Mouse (Mus musculus): ENCODE measurements around the gene Arhgap30.
A peak's percentile ranks its signal among the peaks of the same experiment; 100 is the strongest.

The Arhgap30 gene

DNA sequence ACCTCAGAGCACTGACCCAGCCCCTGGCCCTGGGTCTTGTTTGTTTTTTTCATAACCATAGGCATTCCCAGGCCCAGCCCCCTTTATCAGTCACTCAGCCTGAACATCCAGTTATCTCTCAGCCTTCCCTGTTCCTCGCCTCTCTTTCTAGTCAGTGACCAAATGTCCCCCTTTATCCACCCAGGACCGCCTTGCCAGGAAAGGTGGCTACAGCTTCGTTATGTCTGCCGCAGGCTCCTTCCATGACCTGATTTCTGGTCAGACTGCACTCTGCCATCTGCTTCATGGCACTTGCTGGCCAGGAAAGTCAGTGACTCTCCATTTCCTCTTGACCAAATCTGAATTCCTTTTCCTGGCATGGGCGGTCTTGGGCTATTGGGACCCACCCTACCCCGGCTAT is 10.5 kb upstream of the Arhgap30 start:
- DNase-seq = no peak

DNA sequence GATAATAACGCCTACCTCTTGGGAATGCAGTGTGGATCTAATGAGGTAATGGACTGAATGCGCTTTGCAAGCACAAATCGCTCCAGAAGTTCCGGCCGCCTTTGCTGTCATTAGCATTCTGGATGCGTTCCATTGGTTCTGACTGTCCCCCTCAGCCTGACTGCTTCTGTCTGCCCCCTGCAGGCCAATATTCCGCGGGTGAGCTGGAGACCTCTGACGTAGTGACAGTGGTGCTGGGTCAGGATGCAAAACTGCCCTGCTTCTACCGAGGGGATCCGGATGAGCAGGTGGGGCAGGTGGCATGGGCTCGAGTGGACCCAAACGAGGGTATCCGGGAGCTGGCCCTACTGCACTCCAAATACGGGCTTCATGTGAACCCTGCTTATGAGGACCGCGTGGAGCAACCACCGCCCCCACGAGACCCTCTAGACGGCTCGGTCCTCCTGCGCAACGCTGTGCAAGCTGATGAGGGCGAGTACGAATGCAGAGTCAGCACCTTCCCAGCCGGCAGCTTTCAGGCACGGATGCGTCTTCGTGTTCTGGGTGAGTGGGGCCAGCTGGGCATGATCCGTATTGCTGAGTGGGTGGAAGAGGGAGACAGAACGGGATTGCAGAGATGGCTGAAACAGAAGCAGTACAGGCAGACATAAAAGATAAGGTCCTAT is 8.7 kb upstream of the Arhgap30 start:
- DNase-seq = peak; percentile 94

GRCm38 (mm10) chr1:171382096-171382620 is 6.6 kb upstream of the Arhgap30 start:
- DNase-seq = no peak

DNA sequence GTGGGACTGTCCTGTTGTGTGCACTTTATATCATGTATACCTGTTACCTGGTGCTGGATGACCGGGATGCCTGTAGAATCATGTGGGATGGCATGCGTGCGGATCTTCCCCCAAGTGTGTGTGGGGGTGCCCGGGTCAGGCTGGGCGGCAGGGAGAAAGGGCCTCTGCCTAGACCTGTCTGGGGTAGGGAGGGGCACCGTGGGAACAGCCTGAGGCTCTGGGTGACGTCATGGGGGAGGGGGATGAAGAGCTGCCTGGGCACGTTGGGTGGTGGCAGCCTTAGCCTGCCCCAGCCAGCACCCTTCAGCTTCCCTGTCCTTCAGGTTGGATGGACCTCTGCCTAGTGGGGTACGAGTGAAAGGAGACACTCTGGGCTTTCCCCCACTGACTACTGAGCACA is 4.4 kb upstream of the Arhgap30 start:
- DNase-seq = no peak

GRCm38 (mm10) chr1:171385171-171385570 is 3.6 kb upstream of the Arhgap30 start:
- no peak for DNase-seq

- DNase-seq = peak; percentile 38
Measured at GRCm38 (mm10) chr1:171387099-171387498, 1.7 kb upstream of the Arhgap30 start.

DNA sequence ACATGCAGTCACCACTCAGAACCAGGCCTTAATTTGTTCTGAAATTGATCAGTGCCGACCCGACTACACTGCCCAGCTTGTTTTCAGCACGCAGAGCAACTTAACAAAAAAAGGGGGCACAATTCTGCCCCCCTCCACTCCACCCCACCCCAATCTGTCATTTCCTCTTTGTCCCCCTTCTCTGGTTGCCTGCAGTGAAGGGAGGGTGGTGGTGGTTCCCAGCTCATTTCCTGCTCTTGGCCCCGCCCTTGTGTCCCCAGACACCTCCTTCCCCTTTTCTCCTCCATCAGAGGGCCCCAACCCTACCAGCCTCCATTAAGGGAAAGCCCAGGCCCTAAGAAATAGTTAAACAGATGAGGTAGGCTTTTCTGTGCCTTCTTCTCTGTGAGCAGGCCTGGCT is 1.3 kb downstream of the Arhgap30 start:
- peak; percentile 43 for DNase-seq

DNA sequence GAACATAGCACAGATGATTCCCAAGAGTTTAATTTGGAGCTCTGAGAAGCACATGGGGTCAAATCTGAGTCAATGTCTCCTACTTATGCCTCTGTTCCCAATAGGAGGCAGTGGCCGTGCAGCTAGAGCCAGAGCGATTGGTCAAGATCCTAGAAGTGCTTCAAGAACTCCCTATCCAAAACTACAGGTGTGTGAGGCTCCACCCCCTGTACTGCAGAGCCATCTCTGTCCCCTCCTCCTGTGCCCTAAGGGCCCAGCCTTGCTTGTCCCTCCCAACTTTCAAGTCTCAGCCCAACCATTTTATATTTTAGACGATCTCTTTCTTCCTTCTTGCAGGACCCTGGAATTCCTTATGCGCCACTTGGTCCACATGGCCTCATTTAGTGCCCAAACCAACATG is 13.1 kb downstream of the Arhgap30 start:
- no peak for DNase-seq

GRCm38 (mm10) chr1:171402991-171403390 is 14.2 kb downstream of the Arhgap30 start:
- no peak for DNase-seq

DNA sequence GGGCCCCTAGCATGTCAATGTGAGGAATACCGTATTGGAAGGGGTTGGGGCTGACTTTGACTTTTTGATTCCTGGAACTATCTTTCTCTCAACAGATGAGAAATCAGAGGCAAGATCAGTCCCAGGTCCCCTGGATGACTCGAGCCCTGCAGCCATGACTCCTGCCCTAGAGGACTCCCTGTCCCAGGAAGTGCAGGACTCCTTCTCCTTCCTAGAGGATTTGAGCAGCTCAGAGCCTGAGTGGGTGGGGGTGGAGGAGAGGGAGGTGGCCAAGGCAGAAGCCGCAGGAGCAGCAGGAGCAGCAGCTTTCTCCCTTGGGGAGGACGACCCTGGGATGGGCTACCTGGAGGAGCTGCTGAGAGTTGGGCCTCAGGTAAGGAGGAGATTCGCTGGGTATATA is 18.5 kb downstream of the Arhgap30 start:
- DNase-seq = no peak

GRCm38 (mm10) chr1:171410231-171410630 is 21.5 kb downstream of the Arhgap30 start:
- DNase-seq = no peak

DNA sequence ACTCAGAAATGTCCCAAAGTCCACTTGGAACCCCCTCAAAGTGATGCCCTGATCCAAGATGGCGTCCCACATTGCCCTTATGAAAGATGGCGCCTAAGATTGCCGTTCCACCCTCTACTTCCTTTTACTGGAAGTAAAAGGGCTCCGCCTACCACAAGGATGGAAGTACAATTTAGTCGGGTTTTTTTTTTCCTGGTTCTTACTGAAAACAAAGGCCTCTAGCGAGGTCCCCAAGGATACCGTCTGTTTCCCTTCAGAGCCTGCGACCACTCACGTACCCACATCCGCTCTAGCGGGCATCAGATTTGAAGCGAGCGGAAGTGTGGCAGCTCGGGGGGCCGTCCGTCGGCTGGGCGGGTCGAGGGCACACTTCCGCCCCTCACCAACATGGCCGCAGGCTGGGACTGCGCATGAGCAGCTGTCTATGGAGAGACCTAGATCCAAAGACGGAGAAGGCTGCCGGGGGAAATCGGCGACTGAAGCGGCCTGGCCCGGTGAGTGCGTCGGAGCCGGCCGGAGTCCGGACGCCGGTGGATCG is 22.3 kb downstream of the Arhgap30 start, which contains the start of gene Usf1:
Gene Usf1 (plus strand): TSS at position 367 of the 538 bp plus-strand sequence.
- peak; percentile 97 for DNase-seq

DNA sequence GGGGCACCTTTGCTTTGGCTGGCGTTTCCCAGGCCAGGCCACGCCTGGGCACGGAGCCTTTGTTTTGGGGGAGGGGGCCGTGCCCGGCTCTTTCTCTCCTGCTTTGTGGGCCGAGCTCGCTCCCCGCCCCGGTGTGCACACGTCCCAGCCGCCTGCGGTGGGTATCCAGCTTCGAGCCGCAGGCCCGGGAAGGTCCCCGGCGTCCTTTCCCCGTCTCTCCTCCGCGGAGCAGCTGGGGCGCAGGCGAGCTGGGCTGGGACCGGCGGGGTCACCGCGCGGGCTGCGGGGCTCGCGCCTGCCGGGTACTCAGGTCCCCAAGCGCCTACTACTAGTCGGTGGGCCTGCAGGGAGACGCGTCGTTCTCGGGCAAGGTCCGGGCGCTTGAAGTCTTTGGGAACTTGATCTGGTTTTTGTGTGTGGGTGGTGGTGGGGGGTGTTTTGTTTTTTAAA is 22.8 kb downstream of the Arhgap30 start:
- DNase-seq = no peak

- peak; percentile 51 for DNase-seq
Measured at GRCm38 (mm10) chr1:171412001-171412441, 23.3 kb downstream of the Arhgap30 start.

DNA sequence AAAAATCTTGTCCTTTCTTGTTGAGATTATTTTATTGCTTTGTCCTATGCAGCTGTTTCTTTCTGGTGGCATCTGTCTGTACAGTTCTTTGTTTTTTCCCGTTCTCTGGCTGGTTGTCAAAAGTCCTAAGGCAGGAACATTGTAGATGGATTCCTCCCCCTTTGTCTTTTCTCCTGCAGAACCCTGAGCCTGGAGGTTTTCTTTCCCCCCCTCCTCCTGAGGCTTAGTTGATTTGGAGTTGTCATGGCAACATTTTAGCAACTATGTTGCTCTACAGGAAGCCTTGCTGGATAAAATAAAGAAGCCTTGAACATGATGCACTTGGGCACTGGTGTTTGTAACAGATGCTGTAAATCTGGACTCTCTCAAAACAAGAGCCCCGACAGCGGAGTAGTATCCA is 23.7 kb downstream of the Arhgap30 start:
- peak; percentile 43 for DNase-seq

GRCm38 (mm10) chr1:171413608-171414007 is 24.9 kb downstream of the Arhgap30 start:
- DNase-seq = no peak

- DNase-seq = no peak
Measured at GRCm38 (mm10) chr1:171418660-171419059, 29.9 kb downstream of the Arhgap30 start, which contains the start of gene Tstd1. Tstd1 (plus strand) TSS chr1:171418872.

DNA sequence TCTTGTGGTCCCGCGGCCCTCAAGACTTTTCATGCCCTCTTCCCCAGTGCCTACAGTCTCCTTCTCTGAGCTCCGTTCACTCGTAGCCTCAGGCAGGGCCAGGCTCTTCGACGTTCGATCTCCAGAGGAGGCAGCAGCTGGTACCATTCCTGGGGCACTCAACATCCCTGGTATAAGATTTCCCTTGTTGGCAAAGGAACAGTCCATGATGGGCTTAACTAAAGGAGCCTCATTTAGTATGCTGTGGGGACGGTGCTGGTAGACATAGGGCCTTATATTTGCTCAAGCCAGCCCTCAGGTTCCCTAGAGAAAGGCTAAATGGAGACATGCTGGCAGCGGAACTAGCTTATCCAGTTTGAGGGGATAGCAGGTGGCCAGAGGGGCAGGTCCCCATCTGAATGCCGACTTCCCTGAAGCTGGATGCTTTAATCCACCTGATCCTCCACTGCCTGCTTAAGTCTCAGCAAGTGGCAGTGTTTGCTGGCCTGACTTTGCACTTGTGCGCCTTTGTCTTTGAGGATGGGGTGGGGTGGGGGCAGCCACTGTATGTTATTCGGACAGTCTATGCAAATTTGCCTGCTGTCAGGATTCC is 30.6 kb downstream of the Arhgap30 start:
- DNase-seq = no peak

DNA sequence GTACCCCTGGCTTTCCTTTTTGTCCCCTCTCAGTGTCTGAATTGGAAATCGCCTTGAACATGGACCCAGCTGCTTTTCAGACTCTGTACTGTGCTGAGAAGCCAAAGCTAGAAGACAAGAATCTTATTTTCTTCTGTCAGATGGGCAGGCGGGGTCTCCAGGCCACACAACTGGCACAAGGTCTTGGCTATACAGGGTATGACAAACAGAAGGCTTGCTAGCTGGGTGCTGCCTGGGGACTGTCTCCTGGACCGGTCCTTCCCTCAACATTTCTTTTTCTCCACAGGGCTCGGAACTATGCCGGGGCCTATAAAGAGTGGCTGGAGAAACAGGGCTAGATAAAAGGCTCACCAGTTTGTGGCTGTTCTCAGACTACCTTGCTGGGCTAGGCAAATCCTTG is 31.2 kb downstream of the Arhgap30 start:
- DNase-seq = no peak

GRCm38 (mm10) chr1:171422504-171423095 is 33.8 kb downstream of the Arhgap30 start:
- DNase-seq = peak; percentile 30

- DNase-seq = no peak
Measured at GRCm38 (mm10) chr1:171424638-171425037, 35.9 kb downstream of the Arhgap30 start.

- DNase-seq = peak; percentile 46
Measured at GRCm38 (mm10) chr1:171425126-171425525, 36.4 kb downstream of the Arhgap30 start.

- DNase-seq = no peak
Measured at GRCm38 (mm10) chr1:171432158-171432557, 43.4 kb downstream of the Arhgap30 start.

Data from lung, postnatal 10 days (tissue).